Mouse (Mus musculus) 416B (cell line): ENCODE results near the gene Ndufa11.

Experiments
- DNase-seq: peaks from one replicate; pipeline ENCODE4 v3.0.0; 2011; ENCODE audit warnings: low read depth

Gene Ndufa11

DNA sequence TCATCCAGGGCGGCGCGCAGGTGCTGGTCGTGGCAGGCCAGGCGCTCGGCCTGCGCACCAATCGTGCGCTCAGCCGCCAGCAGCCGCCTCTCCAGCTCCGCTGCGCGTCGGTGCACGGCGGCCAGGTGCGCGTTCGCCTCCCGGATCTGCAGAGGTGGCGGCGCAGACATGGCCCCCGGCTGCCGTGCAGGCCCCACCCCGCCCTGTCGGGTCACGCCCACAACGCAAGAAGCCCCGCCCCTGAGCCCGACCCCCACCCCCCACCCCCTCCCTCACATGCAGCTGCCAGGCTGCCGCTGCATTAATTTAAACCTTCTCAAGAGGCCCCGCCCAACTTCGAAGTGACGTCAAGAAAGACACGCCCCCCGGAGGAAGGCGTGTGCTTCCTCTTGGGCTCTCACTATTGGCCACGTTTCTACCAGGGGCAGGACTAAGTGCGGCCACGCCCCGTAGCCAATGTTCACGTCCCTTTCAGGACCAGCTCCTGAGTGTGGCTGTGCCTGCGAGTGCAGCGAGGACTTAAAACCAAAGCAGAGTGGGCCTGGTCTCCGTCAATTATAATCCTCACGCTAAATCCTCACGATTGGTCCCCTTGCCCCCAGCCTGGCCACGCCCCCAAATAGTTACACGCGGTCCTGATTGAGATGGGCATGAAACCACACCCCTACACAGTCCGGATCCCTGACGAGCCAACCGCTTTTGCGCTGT, 758 bp upstream of the Ndufa11 start:
- peak; percentile 96 for DNase-seq

DNA sequence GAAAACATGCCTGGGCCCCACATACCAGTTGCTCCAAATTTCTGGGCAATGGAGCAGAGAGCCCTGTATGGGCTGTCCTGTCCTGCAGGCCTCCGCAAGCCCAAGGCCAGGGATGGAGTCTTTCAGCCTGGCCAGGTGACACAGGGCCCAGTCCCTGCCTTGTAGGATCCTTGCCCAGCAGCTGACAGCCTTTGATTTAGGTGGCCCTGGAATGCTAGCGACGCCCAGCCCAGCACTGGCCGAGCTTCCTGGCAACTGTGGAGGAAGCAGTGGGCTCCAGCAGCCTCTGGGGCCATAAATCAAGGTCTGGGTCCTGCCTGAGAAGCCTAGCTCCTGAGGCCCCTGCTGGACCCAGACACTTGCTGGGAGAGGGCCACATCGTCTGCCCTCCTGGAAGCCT, 4.9 kb downstream of the Ndufa11 start:
- no peak for DNase-seq

- DNase-seq = no peak
These were observed 6.0 kb downstream of the Ndufa11 start for GRCm38 (mm10) chr17:56723419-56724161.

DNA sequence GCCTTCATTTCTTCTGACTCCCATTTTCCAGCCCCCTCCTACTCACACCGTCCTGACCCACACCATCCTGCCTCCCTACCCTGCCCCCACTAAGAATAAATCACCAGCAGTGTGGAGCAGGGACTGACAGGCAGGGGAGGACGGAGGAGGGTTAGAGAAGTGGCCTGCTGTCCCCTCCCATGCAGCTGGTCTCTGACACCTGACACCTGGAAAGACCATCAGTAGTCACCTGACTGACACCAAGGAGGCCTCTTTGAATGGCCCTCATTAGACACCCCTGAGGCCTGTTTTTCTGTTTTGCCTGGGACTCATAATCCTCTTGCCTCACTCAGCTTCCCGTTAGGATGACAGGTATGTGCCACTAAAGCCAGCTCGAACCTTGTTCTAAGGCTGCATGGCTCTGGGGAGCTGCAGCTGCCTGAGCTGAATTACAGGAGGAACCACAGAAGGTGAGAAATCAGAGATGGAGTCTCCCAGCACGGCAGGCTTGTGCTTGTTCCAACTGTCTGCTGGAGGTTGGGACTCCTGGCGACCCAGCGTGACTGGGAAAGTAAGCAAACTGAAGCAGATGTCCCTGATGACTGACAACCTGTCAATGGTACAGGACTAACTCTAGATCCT, 9.6 kb downstream of the Ndufa11 start:
- DNase-seq = no peak

- no peak for DNase-seq
These were observed 10.1 kb downstream of the Ndufa11 start for GRCm38 (mm10) chr17:56727659-56728058.

- DNase-seq = no peak
These were observed 10.6 kb downstream of the Ndufa11 start for GRCm38 (mm10) chr17:56728117-56728516.

- no peak for DNase-seq
These were observed 11.6 kb downstream of the Ndufa11 start for GRCm38 (mm10) chr17:56729151-56729550.

GRCm38 (mm10) chr17:56729656-56730055, 12.1 kb downstream of the Ndufa11 start:
- DNase-seq = no peak

DNA sequence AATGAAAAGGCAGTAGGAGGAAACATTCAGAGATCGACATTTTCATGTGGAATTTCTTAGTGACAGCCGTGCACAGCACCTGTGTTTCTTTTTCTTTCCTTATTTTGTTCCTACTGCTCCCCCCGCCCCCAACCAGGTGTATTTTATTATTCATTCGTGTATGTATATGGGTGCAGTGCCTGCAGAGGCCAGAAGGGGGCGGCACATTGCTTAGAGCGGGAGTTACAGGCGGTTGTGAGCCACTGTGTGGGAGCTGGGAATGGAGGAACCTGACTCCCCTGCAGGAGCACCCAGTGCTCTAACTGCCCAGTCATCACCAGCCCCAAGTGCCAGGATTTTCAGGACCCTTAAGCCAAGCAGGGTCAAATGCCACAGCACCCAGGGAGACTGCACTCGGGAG, 19.0 kb downstream of the Ndufa11 start:
- peak; percentile 32 for DNase-seq

DNA sequence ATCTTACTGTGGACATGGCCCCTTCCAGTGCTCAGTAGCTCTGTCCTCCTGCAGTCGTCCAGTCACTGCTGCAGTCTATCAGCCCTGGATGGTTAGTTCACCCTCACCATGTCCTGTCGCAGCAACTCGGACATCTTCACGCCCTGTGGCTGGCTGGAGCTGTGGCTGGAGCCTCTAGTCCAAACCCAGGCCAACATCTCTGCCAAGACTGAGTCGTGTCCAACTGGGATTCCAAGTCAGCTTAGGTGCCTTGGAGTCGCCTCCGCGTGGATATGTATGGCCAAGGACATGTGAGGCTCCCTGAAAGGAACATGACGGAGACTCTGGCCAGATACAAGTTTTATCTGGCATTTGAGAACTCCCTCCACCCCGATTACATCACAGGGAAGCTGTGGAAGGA, 20.7 kb downstream of the Ndufa11 start:
- DNase-seq = no peak

GRCm38 (mm10) chr17:56740118-56740787, 22.7 kb downstream of the Ndufa11 start:
- DNase-seq = no peak

DNA sequence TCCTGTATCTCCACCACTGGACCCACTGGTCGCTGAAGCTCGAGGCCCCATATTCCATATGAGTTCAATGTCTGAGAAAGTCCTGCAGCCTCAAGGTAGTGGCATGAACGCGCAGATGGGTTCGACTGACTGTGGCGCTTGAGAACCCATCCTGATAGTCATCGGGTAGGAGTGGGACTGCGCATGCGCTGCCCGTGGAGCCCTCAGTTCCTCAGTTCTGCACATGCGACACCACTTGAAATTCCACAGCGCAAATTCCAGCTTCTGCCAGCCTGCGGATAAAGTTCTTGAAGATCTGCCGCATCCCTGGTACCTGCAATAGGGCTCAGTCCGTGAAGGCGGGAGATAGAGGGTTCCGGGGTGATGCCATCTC, 23.2 kb downstream of the Ndufa11 start:
- DNase-seq = no peak

GRCm38 (mm10) chr17:56744173-56744572, 26.6 kb downstream of the Ndufa11 start:
- no peak for DNase-seq

DNA sequence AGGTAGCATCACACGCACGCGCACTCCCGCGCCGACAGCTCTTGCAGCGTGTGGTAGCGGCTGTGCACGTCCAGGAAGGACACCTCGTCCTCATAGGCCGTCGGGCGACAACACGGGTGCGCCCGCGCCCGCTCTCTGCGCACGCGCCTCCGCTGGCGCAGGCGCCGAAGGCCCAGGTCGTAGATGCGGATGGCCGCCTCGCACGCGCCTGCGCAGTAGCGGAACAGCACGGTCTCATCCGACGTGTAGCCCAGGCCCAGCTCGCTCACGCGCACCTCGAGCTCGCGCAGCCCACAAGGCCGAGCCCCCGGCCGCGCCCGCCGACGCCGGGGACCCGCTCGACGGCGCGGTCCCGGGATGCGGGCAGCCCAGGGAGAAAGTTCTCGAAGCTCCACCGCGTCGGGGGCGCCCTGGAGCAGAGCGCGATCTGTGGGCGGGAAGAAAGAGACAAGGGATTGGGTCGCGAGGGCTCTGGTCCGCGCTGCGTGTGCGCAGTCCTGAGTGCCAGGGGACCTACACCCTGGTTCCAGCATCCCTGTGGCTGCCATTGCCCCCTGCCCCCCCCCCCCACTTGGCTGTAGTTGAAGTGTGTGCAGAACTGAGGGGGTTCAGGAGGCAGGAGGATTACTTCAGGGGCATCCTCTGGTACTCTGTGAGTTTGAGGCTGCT, 34.0 kb downstream of the Ndufa11 start:
- DNase-seq = no peak

- DNase-seq = no peak
These were observed 35.9 kb downstream of the Ndufa11 start for GRCm38 (mm10) chr17:56753452-56753851.

DNA sequence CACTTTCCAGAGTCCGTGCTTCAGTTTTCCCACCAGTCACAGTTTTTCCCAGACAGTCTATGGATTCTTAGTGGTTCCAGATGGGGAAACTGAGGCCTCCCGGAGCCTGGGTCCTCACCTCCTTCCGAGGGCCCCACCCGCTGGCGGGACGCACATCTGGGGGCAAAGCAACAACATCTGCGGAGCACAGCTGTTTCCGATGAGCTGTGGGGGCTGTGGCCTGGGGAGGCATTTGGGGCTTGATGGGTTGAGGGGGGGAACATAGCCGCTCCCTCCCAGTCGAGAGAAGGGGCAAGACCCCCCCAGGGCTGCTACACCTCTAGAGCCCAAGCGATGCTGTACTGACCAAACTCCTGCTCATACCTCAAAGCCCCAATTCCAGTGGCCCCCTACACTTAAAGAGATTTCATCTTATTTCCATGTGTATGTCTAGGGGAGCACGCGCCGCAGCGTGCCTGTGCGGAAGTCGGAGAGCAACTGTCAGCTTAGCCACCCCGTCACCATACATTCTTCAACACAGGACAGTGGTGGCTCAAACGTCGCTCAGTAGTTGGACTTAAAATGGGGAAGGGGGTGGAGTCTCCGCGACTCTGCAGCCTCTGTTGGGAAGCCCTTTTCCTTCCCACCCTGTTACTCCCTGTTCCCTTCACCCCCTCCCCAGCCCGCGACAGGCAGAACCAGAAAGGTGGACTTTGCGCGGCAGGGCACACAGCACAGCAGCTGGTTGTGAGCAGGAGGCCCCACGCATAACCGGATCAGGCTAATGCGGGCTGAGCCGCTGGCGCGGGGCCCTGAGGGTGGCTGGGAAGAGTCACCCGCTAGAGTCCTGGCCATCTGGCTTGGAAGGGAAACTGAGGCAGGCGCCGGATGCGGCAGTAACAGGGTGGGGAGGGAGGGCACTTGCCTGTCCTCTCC, 37.0 kb downstream of the Ndufa11 start:
- DNase-seq = no peak

GRCm38 (mm10) chr17:56756703-56757399, 39.3 kb downstream of the Ndufa11 start:
- DNase-seq = no peak

- no peak for DNase-seq
These were observed 40.0 kb downstream of the Ndufa11 start, which contains the start of gene Nrtn for GRCm38 (mm10) chr17:56757416-56758123. Nrtn (minus strand) TSS chr17:56757530.

- DNase-seq = peak; percentile 43
These were observed 40.6 kb downstream of the Ndufa11 start for GRCm38 (mm10) chr17:56758132-56758531.

DNA sequence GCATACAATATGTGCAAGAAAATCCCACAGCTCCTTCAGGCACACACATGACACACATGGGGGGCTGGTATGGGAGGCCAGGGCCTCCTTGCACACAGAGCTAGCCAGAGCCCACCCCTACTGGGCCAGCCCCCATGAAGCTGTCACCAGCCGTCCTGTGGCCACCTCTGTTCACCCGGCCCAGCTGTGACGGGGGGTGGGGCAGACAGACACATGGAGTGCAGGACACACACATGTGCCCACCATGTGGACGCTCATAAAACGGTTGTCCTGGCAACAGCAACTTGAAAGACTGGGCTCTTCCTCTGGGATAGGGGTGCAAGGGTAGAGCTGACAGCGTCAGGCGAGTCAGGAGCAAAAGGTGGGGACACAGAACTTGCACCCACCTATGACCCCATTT, 41.7 kb downstream of the Ndufa11 start:
- no peak for DNase-seq
